Mouse (Mus musculus): ENCODE results near the gene Tldc1. TPM values are rescaled to one million over a fixed set of nuclear protein-coding genes. Genes with fewer than 3 reads are reported as not detected.

Gene Tldc1
- polyA plus RNA-seq, 1 experiment from 2014 or later: 7.7 TPM

- Histone ChIP-seq H3K4me2 (replicated peaks; ENCODE audit: low read depth) (no peak overlapping the region), H3K27ac (ENCODE audit: low read depth, low read length) (no peak overlapping the region), H3K9me3 (ENCODE audit: control insufficient read depth) (no peaks in the 10 kb centered on the region), H3K27me3 (replicated peaks; ENCODE audit: control insufficient read depth, insufficient read depth, low read length) (no peaks in the 10 kb centered on the region), H3K4me1 (replicated peaks; ENCODE audit: control insufficient read depth, insufficient read depth, low read length) (no peaks in the 10 kb centered on the region), H3K36me3 (ENCODE audit: control insufficient read depth, insufficient read depth) (no peaks in the 10 kb centered on the region), H3K9ac (ENCODE audit: low read depth, low read length) (no peak overlapping the region), H3K4me3 (ENCODE audit: low read depth, low read length) (no peak overlapping the region)
- 68% methylated on average over 19 of the region's 19 CpGs for WGBS
- no peak for TF ChIP-seq CTCF (IDR thresholded peaks at IDR 0.05; ENCODE audit: low read depth)
- no peak for ATAC-seq
Measured at GRCm38 (mm10) chr8:119738129-119738907, 39.9 kb downstream of the Tldc1 start.

GRCm38 (mm10) chr8:119737093-119737900 lies 40.9 kb downstream of the Tldc1 start:
- WGBS: 56% methylated on average over 11 of the region's 11 CpGs
- H3K9ac ChIP-seq (ENCODE audit: low read depth, low read length): no peak overlapping the region
- no peak for ATAC-seq
- H3K4me1 ChIP-seq (replicated peaks; ENCODE audit: control insufficient read depth, insufficient read depth, low read length): no peaks in the 10 kb centered on the region
- H3K36me3 ChIP-seq (ENCODE audit: control insufficient read depth, insufficient read depth): no peaks in the 10 kb centered on the region
- TF ChIP-seq CTCF (IDR thresholded peaks at IDR 0.05; ENCODE audit: low read depth): no peak
- H3K4me3 ChIP-seq (ENCODE audit: low read depth, low read length): no peak overlapping the region
- no peaks in the 10 kb centered on the region for H3K9me3 ChIP-seq (ENCODE audit: control insufficient read depth)
- H3K27me3 ChIP-seq (replicated peaks; ENCODE audit: control insufficient read depth, insufficient read depth, low read length): no peaks in the 10 kb centered on the region
- no peak overlapping the region for H3K27ac ChIP-seq (ENCODE audit: low read depth, low read length)
- no peak overlapping the region for H3K4me2 ChIP-seq (replicated peaks; ENCODE audit: low read depth)

- H3K9ac ChIP-seq (ENCODE audit: low read depth, low read length): no peak overlapping the region
Measured at GRCm38 (mm10) chr8:119736348-119736917, 41.8 kb downstream of the Tldc1 start.

GRCm38 (mm10) chr8:119732072-119732471 lies 46.1 kb downstream of the Tldc1 start:
- Histone ChIP-seq H3K27ac (ENCODE audit: low read depth, low read length) (no peak overlapping the region; the same call in 1 of the 2 replicates), H3K36me3 (ENCODE audit: control insufficient read depth, insufficient read depth) (no peaks in the 10 kb centered on the region), H3K27me3 (replicated peaks; ENCODE audit: control insufficient read depth, insufficient read depth, low read length) (no peaks in the 10 kb centered on the region), H3K4me3 (ENCODE audit: low read depth, low read length) (no peak overlapping the region), H3K4me2 (replicated peaks; ENCODE audit: low read depth) (no peak overlapping the region), H3K9me3 (ENCODE audit: control insufficient read depth) (no peaks in the 10 kb centered on the region), H3K4me1 (replicated peaks; ENCODE audit: control insufficient read depth, insufficient read depth, low read length) (no peaks in the 10 kb centered on the region), H3K9ac (ENCODE audit: low read depth, low read length) (no peak overlapping the region)
- ATAC-seq: peak; percentile 65
- 51% methylated on average over 13 of the region's 13 CpGs for WGBS
- TF ChIP-seq CTCF (IDR thresholded peaks at IDR 0.05; ENCODE audit: low read depth): no peak

More at GRCm38 (mm10) chr8:119736348-119736917, 41.8 kb downstream of the Tldc1 start:
- Histone ChIP-seq H3K4me1 (replicated peaks; ENCODE audit: control insufficient read depth, insufficient read depth, low read length) (no peaks in the 10 kb centered on the region), H3K9me3 (ENCODE audit: control insufficient read depth) (no peaks in the 10 kb centered on the region), H3K27me3 (replicated peaks; ENCODE audit: control insufficient read depth, insufficient read depth, low read length) (no peaks in the 10 kb centered on the region), H3K4me3 (ENCODE audit: low read depth, low read length) (no peak overlapping the region), H3K27ac (ENCODE audit: low read depth, low read length) (no peak overlapping the region), H3K4me2 (replicated peaks; ENCODE audit: low read depth) (no peak overlapping the region), H3K36me3 (ENCODE audit: control insufficient read depth, insufficient read depth) (no peaks in the 10 kb centered on the region)
- 89% methylated on average over 10 of the region's 10 CpGs for WGBS
- no peak for ATAC-seq
- no peak for TF ChIP-seq CTCF (IDR thresholded peaks at IDR 0.05; ENCODE audit: low read depth)

GRCm38 (mm10) chr8:119728351-119728895 lies 49.8 kb downstream of the Tldc1 start:
- Histone ChIP-seq H3K27ac (ENCODE audit: low read depth, low read length) (no peak overlapping the region), H3K4me1 (replicated peaks; ENCODE audit: control insufficient read depth, insufficient read depth, low read length) (no peaks in the 10 kb centered on the region), H3K4me2 (replicated peaks; ENCODE audit: low read depth) (no peak overlapping the region), H3K9ac (ENCODE audit: low read depth, low read length) (no peak overlapping the region), H3K27me3 (replicated peaks; ENCODE audit: control insufficient read depth, insufficient read depth, low read length) (no peaks in the 10 kb centered on the region), H3K36me3 (ENCODE audit: control insufficient read depth, insufficient read depth) (no peaks in the 10 kb centered on the region), H3K9me3 (ENCODE audit: control insufficient read depth) (no peaks in the 10 kb centered on the region), H3K4me3 (ENCODE audit: low read depth, low read length) (no peak overlapping the region)
- WGBS: 88% methylated on average over 8 of the region's 8 CpGs
- TF ChIP-seq CTCF (IDR thresholded peaks at IDR 0.05; ENCODE audit: low read depth): no peak
- ATAC-seq: no peak

- no peaks in the 10 kb centered on the region for H3K9me3 ChIP-seq (ENCODE audit: control insufficient read depth)
- no peak overlapping the region for H3K9ac ChIP-seq (ENCODE audit: low read depth, low read length)
- H3K4me2 ChIP-seq (replicated peaks; ENCODE audit: low read depth): no peak overlapping the region
- H3K36me3 ChIP-seq (ENCODE audit: control insufficient read depth, insufficient read depth): no peaks in the 10 kb centered on the region
- TF ChIP-seq CTCF (IDR thresholded peaks at IDR 0.05; ENCODE audit: low read depth): no peak
- H3K27me3 ChIP-seq (replicated peaks; ENCODE audit: control insufficient read depth, insufficient read depth, low read length): no peaks in the 10 kb centered on the region
- no peak overlapping the region for H3K4me3 ChIP-seq (ENCODE audit: low read depth, low read length)
- no peak overlapping the region; the same call in 1 of the 2 replicates for H3K27ac ChIP-seq (ENCODE audit: low read depth, low read length)
- no peak for ATAC-seq
- no peaks in the 10 kb centered on the region for H3K4me1 ChIP-seq (replicated peaks; ENCODE audit: control insufficient read depth, insufficient read depth, low read length)
- WGBS: 73% methylated on average over 8 of the region's 8 CpGs
Measured at GRCm38 (mm10) chr8:119727093-119727492, 51.1 kb downstream of the Tldc1 start.

All from intestine, postnatal 0 days (tissue).